Mouse (Mus musculus) CH12.LX (cell line): ENCODE data around the gene P2ry14. TPM values are rescaled to one million over a fixed set of nuclear protein-coding genes. Genes with fewer than 3 reads are reported as not detected.

Experiments used
- DNase-seq: peaks from one replicate; pipeline ENCODE4 v3.0.0-alpha.2; 2013; ENCODE audit errors: extremely low read depth
- H3K27ac ChIP-seq: 2 replicates; pipeline ENCODE4 v1.5.1; 2012; ENCODE audit warnings: low read depth, mild to moderate bottlenecking, control low read depth, moderate library complexity; ENCODE audit not compliant: insufficient read depth
- H3K27me3 ChIP-seq: replicated peaks from 2 replicates; pipeline ENCODE3; 2012; ENCODE audit warnings: inconsistent platforms
- H3K36me3 ChIP-seq, 2 experiments: replicated peaks in 1 of 2; 2 replicates each; pipeline versions ENCODE3 to v1.6.1; 2012; ENCODE audit warnings: inconsistent platforms in 1 of 2, low read length in 1 of 2, mild to moderate bottlenecking in 1 of 2, mixed read lengths in 1 of 2, moderate library complexity in 1 of 2; ENCODE audit not compliant: control insufficient read depth in 1 of 2, insufficient read depth in 1 of 2
- H3K4me1 ChIP-seq, 2 experiments: 2 replicates each; pipeline ENCODE4 v1.6.1; 2012; ENCODE audit warnings: inconsistent platforms in 1 of 2, moderate library complexity in 1 of 2; ENCODE audit not compliant: insufficient read depth in 2 of 2, control insufficient read depth in 1 of 2
- H3K4me2 ChIP-seq: 2 replicates; pipeline ENCODE4 v1.6.1; 2012; ENCODE audit warnings: low read depth, mild to moderate bottlenecking, control low read depth; ENCODE audit not compliant: poor library complexity, insufficient read depth, severe bottlenecking
- H3K4me3 ChIP-seq, 3 experiments: fragments of 150-350 bp in 1 of 3; sonication (generic) in 1 of 3; replicated peaks in 1 of 3; 2 replicates each; pipeline versions ENCODE3 to v1.5.1; 2011 to 2012; ENCODE audit warnings: low read depth in 2 of 3, low read length in 2 of 3, mild to moderate bottlenecking in 2 of 3, moderate library complexity in 2 of 3, control low read depth in 1 of 3, improper control_type of control experiment in 1 of 3, inconsistent platforms in 1 of 3, mixed read lengths in 1 of 3; ENCODE audit not compliant: poor library complexity in 1 of 3
- H3K79me2 ChIP-seq: replicated peaks from 2 replicates; pipeline ENCODE4 v1.6.1; 2012; ENCODE audit warnings: mild to moderate bottlenecking, moderate library complexity; ENCODE audit not compliant: control insufficient read depth, poor library complexity, insufficient read depth, severe bottlenecking; ENCODE audit errors: extremely low read depth
- H3K9ac ChIP-seq: 2 replicates; pipeline ENCODE4 v1.6.1; 2012; ENCODE audit warnings: low read depth, mild to moderate bottlenecking, control low read depth, moderate library complexity; ENCODE audit not compliant: insufficient read depth
- H3K9me3 ChIP-seq: replicated peaks from 2 replicates; pipeline ENCODE3; 2012; ENCODE audit warnings: low read length, inconsistent platforms, mixed read lengths
- BHLHE40 ChIP-seq: IDR thresholded peaks from 2 replicates; pipeline ENCODE4 v1.6.1; 2011; ENCODE audit warnings: mild to moderate bottlenecking, low read depth, low read length, improper control_type of control experiment
- CHD1 ChIP-seq: IDR thresholded peaks from 2 replicates; pipeline ENCODE4 v1.6.1; 2012; ENCODE audit warnings: low read depth, low read length, improper control_type of control experiment, inconsistent platforms
- CHD2 ChIP-seq: IDR thresholded peaks from 2 replicates; pipeline ENCODE4 v1.6.1; 2011; ENCODE audit warnings: low read length, improper control_type of control experiment
- CTCF ChIP-seq, 2 experiments: IDR thresholded peaks in 1 of 2; conservative IDR thresholded peaks in 1 of 2; 2 replicates each; pipeline ENCODE4 v1.5.1; 2011 to 2012; ENCODE audit warnings: low read depth in 2 of 2, low read length in 2 of 2, improper control_type of control experiment in 1 of 2, inconsistent platforms in 1 of 2, mild to moderate bottlenecking in 1 of 2, moderate library complexity in 1 of 2
- EP300 ChIP-seq: IDR thresholded peaks from 2 replicates; pipeline ENCODE4 v1.6.1; 2011; ENCODE audit warnings: low read length, improper control_type of control experiment
- ETS1 ChIP-seq: conservative IDR thresholded peaks from 2 replicates; pipeline ENCODE4 v1.6.1; 2012; ENCODE audit warnings: low read depth, mild to moderate bottlenecking, inconsistent platforms, low read length, improper control_type of control experiment, moderate library complexity
- GABPA ChIP-seq: IDR thresholded peaks from 2 replicates; pipeline ENCODE4 v1.6.1; 2012; ENCODE audit warnings: low read depth, low read length, improper control_type of control experiment, inconsistent platforms; ENCODE audit not compliant: insufficient replicate concordance
- HCFC1 ChIP-seq: IDR thresholded peaks from 2 replicates; pipeline ENCODE4 v1.6.1; 2012; ENCODE audit warnings: low read depth, mild to moderate bottlenecking, inconsistent platforms, low read length, improper control_type of control experiment
- IRF4 ChIP-seq: IDR thresholded peaks from 2 replicates; pipeline ENCODE4 v1.6.1; 2014; ENCODE audit warnings: low read depth, mild to moderate bottlenecking, inconsistent platforms, low read length, improper control_type of control experiment
- JUN ChIP-seq: IDR thresholded peaks from 2 replicates; pipeline ENCODE4 v1.6.1; 2011; ENCODE audit warnings: low read depth, mild to moderate bottlenecking, low read length, improper control_type of control experiment, moderate library complexity; ENCODE audit not compliant: insufficient read depth
- KAT2A ChIP-seq: IDR thresholded peaks from 2 replicates; pipeline ENCODE4 v1.6.1; 2012; ENCODE audit warnings: low read length, improper control_type of control experiment, inconsistent platforms; ENCODE audit not compliant: insufficient replicate concordance
- MAFK ChIP-seq: IDR thresholded peaks from 2 replicates; pipeline ENCODE4 v1.6.1; 2011; ENCODE audit warnings: low read length, improper control_type of control experiment; ENCODE audit not compliant: insufficient replicate concordance
- MAX ChIP-seq: IDR thresholded peaks from 2 replicates; pipeline ENCODE4 v1.6.1; 2011; ENCODE audit warnings: low read length, improper control_type of control experiment
- MAZ ChIP-seq: IDR thresholded peaks from 2 replicates; pipeline ENCODE4 v1.6.1; 2012; ENCODE audit warnings: low read depth, mild to moderate bottlenecking, inconsistent platforms, low read length, improper control_type of control experiment, moderate library complexity
- MEF2A ChIP-seq: IDR thresholded peaks from 2 replicates; pipeline ENCODE4 v1.6.1; 2014; ENCODE audit warnings: low read depth, mild to moderate bottlenecking, inconsistent platforms, low read length, improper control_type of control experiment, borderline replicate concordance
- MXI1 ChIP-seq: IDR thresholded peaks from 2 replicates; pipeline ENCODE4 v1.6.1; 2011; ENCODE audit warnings: mild to moderate bottlenecking, low read depth, low read length, improper control_type of control experiment
- MYC ChIP-seq: IDR thresholded peaks from 2 replicates; pipeline ENCODE4 v1.6.1; 2011; ENCODE audit warnings: low read depth, mild to moderate bottlenecking, improper control_type of control experiment, low read length
- NELFE ChIP-seq: IDR thresholded peaks from 2 replicates; pipeline ENCODE4 v1.6.1; 2011; ENCODE audit warnings: low read depth, low read length, improper control_type of control experiment
- PAX5 ChIP-seq: IDR thresholded peaks from 2 replicates; pipeline ENCODE4 v1.6.1; 2012; ENCODE audit warnings: low read length, inconsistent platforms, mixed read lengths
- POLR2AphosphoS2 ChIP-seq: IDR thresholded peaks from 2 replicates; pipeline ENCODE4 v1.6.1; 2011; ENCODE audit warnings: low read depth, low read length, improper control_type of control experiment
- RAD21 ChIP-seq: IDR thresholded peaks from 2 replicates; pipeline ENCODE4 v1.6.1; 2011; ENCODE audit warnings: low read depth, mild to moderate bottlenecking, low read length, improper control_type of control experiment, moderate library complexity
- RCOR1 ChIP-seq: conservative IDR thresholded peaks from 2 replicates; pipeline ENCODE4 v1.6.1; 2012; ENCODE audit warnings: low read depth, mild to moderate bottlenecking, inconsistent platforms, low read length, improper control_type of control experiment
- SMC3 ChIP-seq: IDR thresholded peaks from 2 replicates; pipeline ENCODE4 v1.6.1; 2011; ENCODE audit warnings: low read depth, low read length, improper control_type of control experiment
- TBP ChIP-seq: conservative IDR thresholded peaks from 2 replicates; pipeline ENCODE4 v1.6.1; 2011; ENCODE audit warnings: low read depth, low read length, improper control_type of control experiment
- UBTF ChIP-seq: IDR thresholded peaks from 2 replicates; pipeline ENCODE4 v1.6.1; 2012; ENCODE audit warnings: low read depth, mild to moderate bottlenecking, inconsistent platforms, low read length, improper control_type of control experiment, moderate library complexity
- ZC3H11A ChIP-seq: IDR thresholded peaks from 2 replicates; pipeline ENCODE4 v1.6.1; 2012; ENCODE audit warnings: low read depth, mild to moderate bottlenecking, inconsistent platforms, low read length, improper control_type of control experiment
- ZKSCAN1 ChIP-seq: IDR thresholded peaks from 2 replicates; pipeline ENCODE4 v1.6.1; 2012; ENCODE audit warnings: low read depth, inconsistent platforms, low read length, improper control_type of control experiment, borderline replicate concordance
- ZMIZ1 ChIP-seq: IDR thresholded peaks from 2 replicates; pipeline ENCODE4 v1.6.1; 2012; ENCODE audit warnings: low read depth, mild to moderate bottlenecking, inconsistent platforms, low read length, improper control_type of control experiment
- ZNF384 ChIP-seq: IDR thresholded peaks from 2 replicates; pipeline ENCODE4 v1.6.1; 2012; ENCODE audit warnings: low read depth, low read length, improper control_type of control experiment, inconsistent platforms
- dilution Hi-C: fragments of 300-500 bp; cut with MboI; formaldehyde crosslinking; loops from 2 replicates; pipeline ENCODE4 v1.14.3; 2020; ENCODE audit warnings: low sequenced_read_pairs; ENCODE audit not compliant: extremely low pct_unique_long_range_greater_than_20kb, extremely low pct_ligation_motif_present
- in situ Hi-C: fragments of 300-500 bp; cut with MboI; formaldehyde crosslinking; loops from 3 replicates; pipeline ENCODE4 v1.14.3; 2019; ENCODE audit warnings: low sequenced_read_pairs, low pct_ligation_motif_present, low pct_unique_long_range_greater_than_20kb, mixed read lengths
- polyA plus RNA-seq: library from polyadenylated mRNA; unstranded; fragments of >175 nt; gene quantifications from 2 replicates; pipeline ENCODE4 v1.2.1, GENCODE M21; 2012; ENCODE audit warnings: low read depth; ENCODE audit not compliant: insufficient read length
- total RNA-seq, 2 experiments: library from RNA; depleted of rRNA; stranded (reverse); fragments of 300-350 nt in 1 of 2; fragments of >200 nt in 1 of 2; gene quantifications; 2 replicates each; pipeline ENCODE4 v1.2.3; 2012 to 2014

Gene P2ry14
- total and polyA plus RNA-seq, 3 experiments, result 0.20 to 0.34 (median 0.24) TPM

GRCm38 (mm10) chr3:59185662-59186061 is 32.2 kb upstream of the P2ry14 start:
- no peak for DNase-seq
- dilution Hi-C loops, result no loop called here

GRCm38 (mm10) chr3:59182129-59182528 is 28.7 kb upstream of the P2ry14 start:
- in situ Hi-C loops, result loop anchor here (10.0 kb wide), 1 partner anchor 143 kb away; no protein-coding TSS in a partner anchor
- H3K79me2 ChIP-seq, result no peaks in the 10 kb centered on the region
- TF ChIP-seq MAX, result no peak
- no peak for TF ChIP-seq MEF2A
- TF ChIP-seq BHLHE40, result no peak
- no peak for TF ChIP-seq NELFE
- TF ChIP-seq HCFC1, result no peak
- TF ChIP-seq RCOR1, result no peak
- TF ChIP-seq PAX5, result no peak
- no peak for TF ChIP-seq ZNF384
- TF ChIP-seq RAD21, result no peak
- no peak for TF ChIP-seq MYC
- no peak for TF ChIP-seq KAT2A
- no peak for TF ChIP-seq CTCF (conservative IDR thresholded peaks at IDR 0.05 in 1 of 2, IDR thresholded peaks at IDR 0.05 in 1 of 2; ENCODE audit: low read depth in 2 of 2, low read length in 2 of 2)
- TF ChIP-seq TBP, result no peak
- no peak for TF ChIP-seq CHD2
- no peak for TF ChIP-seq ETS1
- TF ChIP-seq EP300, result no peak
- TF ChIP-seq JUN, result no peak
- H3K27ac ChIP-seq, result no peak overlapping the region
- no peak overlapping the region for H3K4me2 ChIP-seq
- no peaks in the 10 kb centered on the region for H3K36me3 ChIP-seq
- H3K27me3 ChIP-seq, result no peaks in the 10 kb centered on the region
- H3K4me3 ChIP-seq, result no peak overlapping the region
- DNase-seq, result no peak
- peaks cover 0 to 6% of the 10 kb centered on the region in 2 experiments; a peak in 1 of 4 replicates for H3K4me1 ChIP-seq
- dilution Hi-C loops, result no loop called here
- H3K9me3 ChIP-seq, result no peaks in the 10 kb centered on the region
- no peak overlapping the region for H3K9ac ChIP-seq

More at GRCm38 (mm10) chr3:59185662-59186061, 32.2 kb upstream of the P2ry14 start:
- H3K27ac ChIP-seq, result no peak overlapping the region
- H3K9me3 ChIP-seq, result no peaks in the 10 kb centered on the region
- H3K4me1 ChIP-seq, result peaks cover 0 to 6% of the 10 kb centered on the region in 2 experiments; a peak in 1 of 4 replicates
- H3K4me3 ChIP-seq, result no peak overlapping the region
- H3K9ac ChIP-seq, result no peak overlapping the region
- no peaks in the 10 kb centered on the region for H3K27me3 ChIP-seq
- H3K79me2 ChIP-seq, result no peaks in the 10 kb centered on the region
- no peak for TF ChIP-seq UBTF
- no peak for TF ChIP-seq RCOR1
- TF ChIP-seq JUN, result no peak
- TF ChIP-seq POLR2AphosphoS2, result no peak
- no peak for TF ChIP-seq ZMIZ1
- no peak for TF ChIP-seq CHD1
- no peak for TF ChIP-seq KAT2A
- no peak for TF ChIP-seq ZKSCAN1
- TF ChIP-seq MAX, result no peak
- TF ChIP-seq ZC3H11A, result no peak
- TF ChIP-seq HCFC1, result no peak
- TF ChIP-seq RAD21, result no peak
- TF ChIP-seq ETS1, result no peak
- TF ChIP-seq MAFK, result no peak
- no peak for TF ChIP-seq MAZ
- TF ChIP-seq GABPA, result no peak
- no peak for TF ChIP-seq MXI1
- no peak for TF ChIP-seq SMC3
- no peak for TF ChIP-seq BHLHE40
- no peak for TF ChIP-seq IRF4
- no peak overlapping the region for H3K4me2 ChIP-seq
- H3K36me3 ChIP-seq, result no peaks in the 10 kb centered on the region
- in situ Hi-C loops, result loop anchor here (10.0 kb wide), 1 partner anchor 139 kb away; no protein-coding TSS in a partner anchor
